Mouse (Mus musculus): ENCODE measurements at regions not wholly inside any gene's neighbourhood (a gene's known extent, or its start where the extent isn't known, plus 50 kb on each side); places are given as distances from the start of the nearest gene placed in this dataset.

GRCm38 (mm10) chr17:31753113-31753858 is 75.7 kb downstream of the Cryaa start:
- Histone ChIP-seq H3K9ac (replicated peaks; ENCODE audit: low read length, poor library complexity, severe bottlenecking) (no peak overlapping the region), H3K27me3 (ENCODE audit: insufficient read depth, low read length) (no peaks in the 10 kb centered on the region), H3K36me3 (ENCODE audit: insufficient read depth, low read length) (no peaks in the 10 kb centered on the region), H3K27ac (ENCODE audit: low read depth, low read length) (no peak overlapping the region), H3K9me3 (ENCODE audit: low read length) (no peaks in the 10 kb centered on the region), H3K4me3 (ENCODE audit: low read depth, low read length) (no peak overlapping the region), H3K4me1 (ENCODE audit: insufficient read depth, low read length) (no peaks in the 10 kb centered on the region), H3K4me2 (ENCODE audit: low read depth, low read length, poor library complexity, severe bottlenecking) (no peak overlapping the region)
- no peak for TF ChIP-seq CTCF (IDR thresholded peaks at IDR 0.05)
- WGBS: 73% methylated on average over 9 of the region's 9 CpGs
- DNase-seq (ENCODE audit: low spot score): no peak
- ATAC-seq (ENCODE audit: low FRiP score): no peak

- Histone ChIP-seq H3K4me3 (ENCODE audit: low read depth, low read length) (no peak overlapping the region), H3K9me3 (ENCODE audit: low read length) (no peaks in the 10 kb centered on the region), H3K4me2 (ENCODE audit: low read depth, low read length, poor library complexity, severe bottlenecking) (no peak overlapping the region), H3K36me3 (ENCODE audit: insufficient read depth, low read length) (no peaks in the 10 kb centered on the region), H3K27me3 (ENCODE audit: insufficient read depth, low read length) (no peaks in the 10 kb centered on the region), H3K4me1 (ENCODE audit: insufficient read depth, low read length) (no peaks in the 10 kb centered on the region), H3K9ac (replicated peaks; ENCODE audit: low read length, poor library complexity, severe bottlenecking) (no peak overlapping the region), H3K27ac (ENCODE audit: low read depth, low read length) (no peak overlapping the region)
- DNase-seq (ENCODE audit: low spot score): no peak
- WGBS: 62% methylated on average over 4 of the region's 4 CpGs
- TF ChIP-seq CTCF (IDR thresholded peaks at IDR 0.05): no peak
- no peak for ATAC-seq (ENCODE audit: low FRiP score)
These were observed 76.2 kb downstream of the Cryaa start for GRCm38 (mm10) chr17:31753859-31754229.

GRCm38 (mm10) chr17:31760465-31760864 is 82.9 kb downstream of the Cryaa start:
- Histone ChIP-seq H3K27me3 (ENCODE audit: insufficient read depth, low read length) (no peaks in the 10 kb centered on the region), H3K4me3 (ENCODE audit: low read depth, low read length) (no peak overlapping the region), H3K4me1 (ENCODE audit: insufficient read depth, low read length) (no peaks in the 10 kb centered on the region), H3K36me3 (ENCODE audit: insufficient read depth, low read length) (no peaks in the 10 kb centered on the region), H3K27ac (ENCODE audit: low read depth, low read length) (no peak overlapping the region), H3K4me2 (ENCODE audit: low read depth, low read length, poor library complexity, severe bottlenecking) (no peak overlapping the region), H3K9me3 (ENCODE audit: low read length) (no peaks in the 10 kb centered on the region), H3K9ac (replicated peaks; ENCODE audit: low read length, poor library complexity, severe bottlenecking) (no peak overlapping the region)
- DNase-seq (ENCODE audit: low spot score) (no peak), ATAC-seq (ENCODE audit: low FRiP score) (no peak)
- 91% methylated on average over 2 of the region's 2 CpGs for WGBS
- TF ChIP-seq CTCF (IDR thresholded peaks at IDR 0.05): no peak

- peaks cover 5% of the 10 kb centered on the region for H3K4me1 ChIP-seq (ENCODE audit: insufficient read depth, low read length)
- DNase-seq (ENCODE audit: low spot score) (no peak), ATAC-seq (ENCODE audit: low FRiP score) (no peak)
- H3K27ac ChIP-seq (ENCODE audit: low read depth, low read length): no peak overlapping the region
- H3K4me2 ChIP-seq (ENCODE audit: low read depth, low read length, poor library complexity, severe bottlenecking): no peak overlapping the region
- peak; percentile 40; the same call in 1 of the 2 replicates for TF ChIP-seq CTCF (IDR thresholded peaks at IDR 0.05)
- H3K9ac ChIP-seq (replicated peaks; ENCODE audit: low read length, poor library complexity, severe bottlenecking): no peak overlapping the region
- no peaks in the 10 kb centered on the region for H3K36me3 ChIP-seq (ENCODE audit: insufficient read depth, low read length)
- no peaks in the 10 kb centered on the region for H3K9me3 ChIP-seq (ENCODE audit: low read length)
- 50% methylated on average over 5 of the region's 5 CpGs for WGBS
- no peak overlapping the region for H3K4me3 ChIP-seq (ENCODE audit: low read depth, low read length)
- H3K27me3 ChIP-seq (ENCODE audit: insufficient read depth, low read length): no peaks in the 10 kb centered on the region
These were observed 85.5 kb downstream of the Cryaa start for GRCm38 (mm10) chr17:31763078-31763477.

GRCm38 (mm10) chr17:31766779-31767697 is 88.6 kb downstream of the Sik1 start:
- Histone ChIP-seq H3K4me1 (ENCODE audit: insufficient read depth, low read length) (peaks cover 5% of the 10 kb centered on the region), H3K27me3 (ENCODE audit: insufficient read depth, low read length) (no peaks in the 10 kb centered on the region), H3K9me3 (ENCODE audit: low read length) (no peaks in the 10 kb centered on the region), H3K36me3 (ENCODE audit: insufficient read depth, low read length) (no peaks in the 10 kb centered on the region), H3K4me2 (ENCODE audit: low read depth, low read length, poor library complexity, severe bottlenecking) (no peak overlapping the region), H3K27ac (ENCODE audit: low read depth, low read length) (peak overlapping the region; percentile 68), H3K4me3 (ENCODE audit: low read depth, low read length) (no peak overlapping the region), H3K9ac (replicated peaks; ENCODE audit: low read length, poor library complexity, severe bottlenecking) (peak overlapping the region; percentile 54)
- 16% methylated on average over 25 of the region's 25 CpGs for WGBS
- DNase-seq (ENCODE audit: low spot score) (peak; percentile 96), ATAC-seq (ENCODE audit: low FRiP score) (peak; percentile 75)
- no peak for TF ChIP-seq CTCF (IDR thresholded peaks at IDR 0.05)
